Mouse (Mus musculus): ENCODE data around the gene Qsox2.

The Qsox2 gene

DNA sequence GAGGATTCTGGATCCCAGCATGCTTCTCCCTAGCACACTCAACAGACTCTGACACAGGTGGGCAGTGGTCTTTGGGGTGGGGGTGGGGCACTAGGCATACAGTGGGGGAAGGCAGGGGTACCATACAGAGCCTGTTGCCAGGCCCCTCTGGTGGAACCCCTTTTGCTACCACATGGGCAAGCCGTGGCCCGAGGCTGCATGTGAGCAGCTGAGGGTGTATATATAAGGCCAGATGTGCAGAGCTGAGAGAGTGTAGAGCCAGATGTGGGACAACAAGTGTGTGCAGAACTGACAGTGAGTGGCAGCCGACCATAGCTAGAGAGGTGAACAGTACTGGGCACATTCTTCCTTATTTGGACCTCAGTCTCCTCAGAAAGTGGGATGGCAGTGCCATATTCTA lies 70.4 kb downstream of the Qsox2 start:
- CTCF ChIA-PET, result no interaction called here
